Mouse (Mus musculus) kidney, adult 9 months (tissue): ENCODE data around the gene Naa10.

Experiments
- DNase-seq: peaks from one replicate; pipeline ENCODE4 v3.0.0; 2022

Gene Naa10

DNA sequence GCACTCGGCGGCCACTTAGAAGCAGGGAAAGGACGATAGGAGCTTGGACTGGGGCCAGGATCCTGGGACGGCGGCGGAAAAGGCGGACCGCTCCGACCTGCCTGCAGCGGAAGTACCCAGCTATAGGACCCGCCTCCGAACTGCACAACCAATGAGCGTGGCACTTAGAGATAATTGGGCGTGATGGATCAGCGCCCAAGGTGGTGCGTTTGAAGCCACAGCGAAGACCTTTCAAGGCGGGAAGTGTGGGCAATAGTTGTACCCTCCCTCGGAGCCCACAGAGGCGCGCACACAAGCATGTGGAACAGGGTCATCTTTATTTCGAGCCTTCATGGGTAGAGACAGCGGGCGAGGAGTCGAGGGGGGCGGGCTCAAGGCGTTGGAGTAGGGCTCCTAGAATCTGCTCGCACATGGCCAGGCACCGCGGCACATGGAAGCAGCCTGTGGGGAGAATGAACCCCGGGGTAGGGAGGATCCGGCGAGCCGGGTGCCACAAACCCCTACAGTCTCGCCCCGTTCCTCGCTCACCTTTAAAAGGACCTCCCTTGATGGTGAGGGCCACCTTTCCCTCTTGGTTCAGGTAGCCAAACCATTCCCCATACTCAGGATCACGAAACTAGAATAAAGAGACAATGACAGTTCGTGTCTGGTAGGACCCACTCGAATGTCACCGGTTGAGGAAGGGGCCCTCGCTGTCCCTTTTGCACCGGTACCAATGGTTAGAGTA is at the start of gene Naa10, which contains the start of gene Arhgap4:
Gene Naa10 (minus strand): TSS at position 122 of the 727 bp plus-strand sequence.
Gene Arhgap4 (minus strand): TSS at position 48 of the 727 bp plus-strand sequence.
- DNase-seq = peak; percentile 90

GRCm38 (mm10) chrX:73970781-73971180 is 49.0 kb upstream of the Naa10 start:
- DNase-seq = no peak

DNA sequence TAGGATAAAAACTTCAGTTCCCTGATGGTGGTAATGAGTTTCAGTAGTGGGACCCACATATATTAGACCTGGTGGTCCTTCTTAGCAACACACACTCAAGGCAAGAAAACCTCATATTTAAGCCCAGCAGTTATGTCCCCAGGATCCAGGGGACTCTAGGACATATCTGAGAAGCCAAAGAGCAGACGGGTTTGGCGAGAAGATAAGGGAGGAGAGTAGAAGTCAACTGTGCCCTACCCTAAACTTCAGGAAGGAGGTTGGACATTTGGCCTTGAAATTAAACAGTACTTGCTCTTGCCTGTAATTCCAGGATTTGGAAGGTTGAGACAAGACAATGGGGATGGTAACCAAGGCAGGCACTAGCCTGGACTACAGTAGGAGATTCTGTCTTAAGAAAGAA is 48.0 kb upstream of the Naa10 start:
- no peak for DNase-seq

- no peak for DNase-seq
Observed at GRCm38 (mm10) chrX:73969167-73969566, 47.4 kb upstream of the Naa10 start.

- DNase-seq = peak; percentile 94
Observed at GRCm38 (mm10) chrX:73967177-73968075, 45.7 kb upstream of the Naa10 start.

DNA sequence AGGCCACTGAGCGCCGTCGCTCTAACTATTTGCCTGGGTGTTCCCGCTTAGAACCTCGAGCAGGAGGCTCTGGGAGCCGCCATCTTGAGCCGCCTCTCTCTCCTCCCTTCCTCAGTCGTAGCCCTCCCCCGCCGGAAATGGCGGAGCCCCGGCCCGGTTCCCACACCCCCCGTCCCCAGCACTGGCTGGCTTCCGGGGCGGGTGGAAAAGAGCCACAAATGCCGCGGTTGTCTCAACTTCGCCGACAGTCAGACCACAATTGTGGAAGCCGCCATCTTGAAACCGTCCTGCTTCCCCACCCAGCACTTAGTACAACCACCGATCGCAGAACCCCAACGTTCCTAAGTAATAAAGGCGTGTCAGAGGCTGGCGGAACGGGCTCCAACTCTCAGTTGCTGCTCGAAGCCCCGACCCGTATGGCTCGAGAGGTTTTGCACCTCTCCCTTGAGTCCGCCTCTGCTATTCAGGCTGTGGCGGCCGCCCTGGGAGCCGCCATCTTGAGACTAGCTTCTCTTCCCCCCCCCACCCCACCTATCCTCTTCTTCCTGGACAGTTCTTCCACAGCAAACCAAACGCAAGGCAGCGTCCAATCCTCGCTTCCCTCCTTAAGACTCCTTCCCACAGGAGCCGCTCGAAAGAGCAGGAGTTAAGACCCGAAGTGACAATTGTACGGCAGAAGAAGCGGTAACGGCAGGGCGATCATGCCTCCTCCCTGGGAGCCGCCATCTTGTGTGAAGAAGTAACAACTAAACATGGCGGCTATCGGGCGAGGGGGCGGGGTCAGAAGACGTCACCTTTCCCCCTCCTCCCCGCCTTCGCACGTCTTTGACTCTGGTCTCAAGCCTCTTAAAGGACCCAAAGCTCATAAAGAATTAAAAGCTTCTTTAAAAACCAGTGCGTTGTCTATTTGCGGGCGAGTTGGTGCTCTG is 44.8 kb upstream of the Naa10 start, which contains the start of gene Hcfc1:
Gene Hcfc1 (minus strand): TSS at position 110 of the 929 bp plus-strand sequence.
- DNase-seq = peak; percentile 94

- DNase-seq = peak; percentile 45
Observed at GRCm38 (mm10) chrX:73965307-73965706, 43.6 kb upstream of the Naa10 start.

GRCm38 (mm10) chrX:73964363-73964762 is 42.6 kb upstream of the Naa10 start:
- peak; percentile 28 for DNase-seq

DNA sequence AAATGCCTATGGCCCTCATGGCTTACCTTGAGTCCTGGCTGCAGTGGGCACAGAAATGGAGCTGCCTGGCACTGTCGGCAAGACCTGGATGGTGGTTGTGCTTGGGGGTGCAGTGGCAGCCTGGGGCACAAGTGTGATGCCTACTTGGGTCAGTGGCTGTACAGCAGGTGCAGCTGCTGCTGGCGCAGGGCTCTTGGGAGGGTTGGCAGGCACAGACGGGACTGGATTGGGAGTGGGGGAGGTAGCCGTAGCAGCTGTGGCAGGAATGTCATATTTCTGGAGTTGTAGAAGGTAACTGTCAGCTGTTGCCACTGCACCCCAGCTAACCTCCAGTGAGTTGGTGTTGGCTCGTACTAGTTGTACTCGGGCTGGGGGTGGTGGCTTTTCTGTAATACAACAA is 33.2 kb upstream of the Naa10 start:
- no peak for DNase-seq

DNA sequence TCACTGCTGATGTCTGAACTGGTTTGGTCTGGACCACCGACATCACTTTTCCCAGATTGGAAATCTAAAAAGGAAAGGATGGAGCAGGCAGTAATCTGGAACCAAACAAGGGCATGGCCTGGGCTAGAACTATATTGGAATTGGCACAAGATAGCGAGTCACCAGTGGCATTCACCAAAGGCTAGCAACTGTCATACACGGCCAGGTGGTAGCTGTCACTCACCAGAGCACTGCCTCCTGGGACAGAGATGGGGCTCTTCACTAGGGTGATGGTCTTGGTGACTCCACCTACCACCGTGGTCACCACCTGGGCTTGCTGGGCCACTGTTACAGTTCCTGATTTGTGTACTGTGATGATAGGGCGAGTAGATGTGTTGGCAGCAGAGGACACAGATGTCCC is 30.9 kb upstream of the Naa10 start:
- DNase-seq = no peak

- DNase-seq = no peak
Observed at GRCm38 (mm10) chrX:73949341-73949740, 27.6 kb upstream of the Naa10 start.

DNA sequence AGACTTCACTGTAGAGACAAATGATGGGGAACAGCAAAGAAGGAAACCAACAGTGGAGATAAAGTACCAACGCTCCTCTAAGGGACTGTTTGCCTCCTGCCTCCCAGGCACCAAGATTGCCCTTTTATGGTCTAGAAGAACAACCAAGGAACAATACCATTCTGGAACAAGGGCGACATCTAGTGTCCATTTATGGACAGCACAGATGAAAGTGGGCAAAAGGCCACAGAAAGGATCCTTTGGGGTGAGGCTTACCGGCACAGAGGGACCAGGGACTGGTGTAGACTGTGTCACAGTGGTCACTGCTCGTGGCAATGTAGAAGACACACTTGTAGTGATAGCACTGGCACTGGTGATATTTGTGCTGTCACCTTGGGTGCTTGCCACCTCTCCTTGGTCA is 26.9 kb upstream of the Naa10 start:
- peak; percentile 75 for DNase-seq

- DNase-seq = no peak
Observed at GRCm38 (mm10) chrX:73946896-73947295, 25.2 kb upstream of the Naa10 start.

DNA sequence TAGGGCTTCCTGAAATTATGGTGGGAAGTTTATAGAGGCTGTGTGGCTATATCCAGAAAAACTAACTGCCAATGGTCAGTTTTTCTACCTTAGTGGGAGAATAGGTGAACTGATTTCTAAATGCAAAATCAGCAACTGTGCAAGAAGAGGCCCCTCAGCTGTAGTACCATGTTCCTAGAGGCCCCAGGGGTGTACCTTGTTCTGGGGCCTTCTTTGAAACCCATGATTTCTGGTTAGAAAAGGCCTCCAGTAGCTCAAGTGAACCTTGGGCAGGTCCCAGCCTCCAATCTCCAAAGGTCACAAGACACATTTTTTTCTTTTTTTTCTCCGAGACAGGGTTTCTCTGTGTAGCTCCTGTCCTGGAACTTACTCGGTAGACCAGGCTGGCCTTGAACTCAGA is 20.6 kb upstream of the Naa10 start:
- DNase-seq = no peak

DNA sequence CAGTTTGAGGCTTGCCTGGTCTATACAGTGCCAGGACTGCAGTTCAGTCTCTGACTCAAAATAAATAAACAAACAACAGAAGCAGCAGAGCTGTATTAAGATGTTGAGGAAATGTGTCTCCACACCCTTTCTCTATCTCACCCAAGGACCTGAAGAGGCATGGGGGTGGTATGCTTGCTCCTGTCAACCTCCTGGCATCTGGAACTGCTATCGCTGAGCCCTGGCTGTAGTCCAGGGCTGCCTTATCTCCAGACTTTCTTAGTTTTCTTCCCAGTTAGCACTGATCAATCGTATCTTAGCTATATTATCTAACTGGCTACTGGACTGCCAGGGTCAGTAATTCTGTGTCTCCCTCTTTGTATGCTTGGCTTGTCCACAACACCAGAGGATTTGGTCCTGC is 20.1 kb upstream of the Naa10 start:
- DNase-seq = no peak

DNA sequence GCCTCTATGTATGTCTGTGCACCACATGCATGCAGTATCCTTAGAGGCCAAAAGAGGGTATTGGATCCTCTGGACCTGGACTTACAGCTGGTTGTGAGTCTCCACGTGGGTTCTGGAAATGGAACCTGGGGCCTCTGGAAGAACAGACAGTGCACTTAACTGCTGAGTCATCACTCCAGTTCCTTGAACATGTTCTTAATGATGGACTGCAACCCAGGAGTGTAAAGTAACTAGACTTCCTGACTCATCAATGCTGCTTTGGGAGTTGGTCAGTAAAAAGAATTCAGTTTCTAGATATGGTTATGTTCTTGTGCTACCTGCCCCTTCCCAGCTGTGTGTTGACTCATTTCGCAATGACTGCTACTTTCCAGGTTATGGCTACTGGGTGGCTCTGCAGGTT is 10.1 kb upstream of the Naa10 start:
- no peak for DNase-seq

GRCm38 (mm10) chrX:73930402-73931062 is 8.8 kb upstream of the Naa10 start, which contains the start of gene Renbp:
TSS of gene Renbp (minus strand) at chrX:73930850.
- DNase-seq = peak; percentile 86

GRCm38 (mm10) chrX:73922550-73922882 is 772 bp upstream of the Naa10 start:
- DNase-seq = no peak

GRCm38 (mm10) chrX:73921285-73921822 is 390 bp downstream of the Naa10 start:
- DNase-seq = no peak

GRCm38 (mm10) chrX:73918631-73919030 is 3.1 kb downstream of the Naa10 start:
- DNase-seq = no peak

GRCm38 (mm10) chrX:73916945-73917344 is 4.8 kb downstream of the Naa10 start:
- no peak for DNase-seq
